In genomic region chr13:37214590-37215282, GRCm38 (mm10) we compare ENCODE assay signal across 8 mouse cellular contexts.
A peak's percentile ranks its signal among the peaks of the same experiment; 100 is the strongest.
DNase-seq lines count a peak whose midpoint lies in the region; ATAC-seq lines count a peak whose summit lies in the region.
"Had no signal": no experiment of that assay in that cellular context is flagged by ENCODE, and none has a peak within 500 bp of the region (broad histone marks: within the 10 kb centered on the region; RNA-seq: fewer than 3 reads in every experiment).

No protein-coding gene starts in this region.

- ATAC-seq in limb, embryonic 13.5 days (ENCODE audit: low FRiP score, low read depth), result peak; percentile 82

- intact Hi-C loops in gastrocnemius, postnatal 36 days (cut with DNase I), result no loop called here

- no peaks in the 10 kb centered on the region for H3K27me3 ChIP-seq in limb, embryonic 13.5 days
- H3K27me3 ChIP-seq: limb, embryonic 15.5 days had no signal

- H3K4me1 ChIP-seq in limb, embryonic 13.5 days, result peaks cover 12% of the 10 kb centered on the region; the same call in 1 of the 2 replicates
- H3K4me1 ChIP-seq: limb, embryonic 15.5 days had no signal

- H3K9me3 ChIP-seq in limb, embryonic 13.5 days, result no peaks in the 10 kb centered on the region
- H3K9me3 ChIP-seq: limb, embryonic 15.5 days had no signal

- WGBS in limb, embryonic 13.5 days, result 37% methylated on average over 8 of the region's 8 CpGs

- H3K9ac ChIP-seq in limb, embryonic 13.5 days, result no peak overlapping the region
- H3K9ac ChIP-seq: limb, embryonic 15.5 days had no signal

- H3K27ac ChIP-seq in limb, embryonic 13.5 days, result no peak overlapping the region
- H3K27ac ChIP-seq: limb, embryonic 15.5 days had no signal

- H3K36me3 ChIP-seq in limb, embryonic 13.5 days, result no peaks in the 10 kb centered on the region
- H3K36me3 ChIP-seq: limb, embryonic 15.5 days had no signal

- H3K4me2 ChIP-seq in limb, embryonic 13.5 days (replicated peaks), result no peak overlapping the region
- H3K4me2 ChIP-seq: limb, embryonic 15.5 days had no signal

- H3K4me3 ChIP-seq in limb, embryonic 13.5 days, result no peak overlapping the region
- H3K4me3 ChIP-seq: limb, embryonic 15.5 days had no signal

- DNase-seq in adipocyte (ENCODE audit: low spot score), result peak; percentile 50
- DNase-seq in embryo, embryonic 10 days (ENCODE audit: low spot score), result peak; percentile 33
- peak; percentile 4 to 13 for DNase-seq in gastrocnemius, postnatal 36 days
- peak; percentile 7 for DNase-seq in retina, embryonic 14.5 days (ENCODE audit: low spot score)
- DNase-seq in urinary bladder, postnatal 14 days (ENCODE audit: low spot score), result no peak
- DNase-seq in cerebellum, postnatal 36 days, result no peak

Comparison
In these comparisons a context has a peak if more than half of its experiments do, and no peak if none do; other contexts are left out.
1. DNase-seq: peak in adipocyte (single experiment), embryo, embryonic 10 days (single experiment), gastrocnemius, postnatal 36 days (2 of 2) and retina, embryonic 14.5 days (single experiment); none in urinary bladder, postnatal 14 days (single experiment) and cerebellum, postnatal 36 days (0 of 2).